Mouse (Mus musculus): Measurements from ENCODE around the gene Prr15l.

Prr15l gene

DNA sequence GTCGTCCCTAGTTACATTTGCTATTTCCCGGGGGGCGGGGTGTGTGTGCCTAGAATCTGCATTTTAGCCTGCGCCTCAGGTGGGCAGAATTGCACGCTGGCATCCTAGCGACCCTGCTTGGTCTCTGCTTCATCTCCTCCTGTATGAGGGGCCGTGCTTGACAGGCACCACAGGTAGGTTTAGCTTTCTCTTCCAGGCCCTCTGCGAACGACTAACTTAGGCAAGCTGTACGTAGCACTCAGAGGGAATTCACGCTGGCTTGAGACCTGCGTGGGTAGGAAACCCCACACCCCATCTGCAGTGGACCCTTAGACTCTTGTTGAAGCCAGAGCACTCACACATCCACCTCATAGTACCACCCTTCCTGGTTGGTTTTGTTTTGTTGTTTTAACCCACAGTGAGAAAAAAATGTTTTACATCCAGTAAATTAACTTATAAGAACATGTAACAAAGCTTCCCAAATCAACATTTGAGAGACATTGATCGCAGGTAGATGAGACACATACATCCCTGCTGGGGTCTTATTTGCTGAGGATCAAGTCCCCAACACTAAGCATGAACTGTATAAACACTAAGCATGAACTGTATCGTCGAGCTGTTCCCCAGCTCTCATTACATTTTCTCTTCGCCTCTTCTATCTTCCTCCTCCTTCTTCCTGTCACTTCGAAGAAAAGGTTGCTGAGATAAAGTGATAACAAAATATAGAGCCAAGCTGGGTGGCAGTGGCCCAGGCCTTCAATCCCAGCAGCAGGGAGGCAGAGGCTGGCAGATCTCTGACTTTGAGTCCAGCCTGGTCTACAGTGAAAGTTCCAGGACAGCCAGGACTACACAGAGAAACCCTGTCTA, 50.7 kb downstream of the Prr15l start:
- DNase-seq, result no peak

DNA sequence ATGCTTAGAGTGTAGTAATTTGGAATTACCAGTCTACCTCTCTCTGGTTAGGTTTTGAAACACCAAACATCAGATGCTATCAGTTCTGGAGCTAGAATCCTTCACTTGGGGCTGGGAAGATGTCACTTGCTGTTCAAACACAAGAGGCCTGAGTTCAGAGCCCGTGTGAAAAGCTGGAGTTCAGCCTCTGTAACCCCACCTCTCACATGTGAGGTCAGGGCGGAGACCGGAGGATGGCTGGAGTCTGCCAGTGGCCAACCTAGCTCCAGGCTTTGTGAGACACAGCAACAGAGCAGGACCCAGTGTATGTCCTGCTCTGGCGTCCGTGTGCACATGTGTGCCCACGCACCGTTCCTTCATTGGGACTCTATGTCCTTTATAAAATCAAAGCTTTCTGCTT, 51.4 kb downstream of the Prr15l start:
- no peak for DNase-seq

DNA sequence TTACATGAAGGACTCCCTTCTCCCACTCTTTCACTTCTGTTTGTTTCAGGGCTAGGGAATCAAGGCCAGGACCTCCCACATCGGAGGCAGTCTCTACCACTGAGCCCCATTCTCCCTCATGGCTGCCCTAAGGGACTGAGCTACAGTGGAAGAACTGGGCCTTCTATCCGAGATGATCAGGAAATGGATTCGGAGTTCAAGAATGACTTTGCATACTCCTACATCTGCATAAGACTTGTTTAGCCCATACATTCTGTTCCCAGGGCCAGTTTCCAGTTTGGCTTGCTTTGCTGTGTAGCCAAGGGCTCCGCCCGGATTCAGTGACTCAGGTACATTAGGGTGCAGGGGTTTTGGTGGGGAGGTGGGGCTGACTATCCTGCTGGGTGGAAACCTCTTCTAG, 52.1 kb downstream of the Prr15l start:
- DNase-seq, result no peak

DNA sequence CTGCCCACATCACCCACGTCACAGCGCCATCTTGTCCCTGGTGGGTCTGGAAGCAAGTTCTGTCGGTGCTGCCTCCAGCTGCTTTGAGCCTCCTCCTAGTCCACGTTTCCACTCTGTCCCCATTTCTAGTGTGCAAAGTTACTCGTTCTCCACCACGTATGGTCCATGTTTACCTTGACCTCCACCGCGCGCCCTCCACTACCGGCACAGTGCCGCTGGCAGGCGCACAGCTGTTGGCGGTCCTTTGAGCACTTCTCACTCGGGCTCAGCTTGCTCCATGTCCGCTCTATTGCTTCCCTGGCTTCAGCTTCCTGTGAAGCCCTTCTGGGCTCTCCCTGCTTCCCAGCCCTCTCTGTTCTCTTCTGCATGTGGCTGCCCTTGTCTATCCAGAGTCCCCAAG, 53.6 kb downstream of the Prr15l start:
- DNase-seq, result no peak

DNA sequence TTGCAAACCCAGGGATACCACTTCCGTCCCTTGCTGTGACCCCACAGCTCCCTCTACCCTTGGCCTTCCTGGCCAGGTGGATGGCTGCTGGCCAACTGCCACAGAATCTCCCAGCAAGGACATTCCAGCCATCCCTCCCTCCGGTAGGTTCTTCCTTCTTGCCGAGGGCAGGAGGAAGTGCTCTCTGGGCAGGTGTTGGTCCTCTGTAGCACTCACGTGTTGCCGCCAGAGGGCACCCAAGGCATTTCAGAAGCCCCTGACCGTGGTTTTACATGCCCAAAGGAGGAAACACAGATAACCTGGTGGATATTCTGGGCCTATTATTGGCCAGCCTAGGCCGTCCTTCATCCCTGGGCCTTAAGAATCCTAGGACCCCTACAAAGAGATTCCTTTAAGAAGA, 54.5 kb downstream of the Prr15l start:
- peak; percentile 87 for DNase-seq

DNA sequence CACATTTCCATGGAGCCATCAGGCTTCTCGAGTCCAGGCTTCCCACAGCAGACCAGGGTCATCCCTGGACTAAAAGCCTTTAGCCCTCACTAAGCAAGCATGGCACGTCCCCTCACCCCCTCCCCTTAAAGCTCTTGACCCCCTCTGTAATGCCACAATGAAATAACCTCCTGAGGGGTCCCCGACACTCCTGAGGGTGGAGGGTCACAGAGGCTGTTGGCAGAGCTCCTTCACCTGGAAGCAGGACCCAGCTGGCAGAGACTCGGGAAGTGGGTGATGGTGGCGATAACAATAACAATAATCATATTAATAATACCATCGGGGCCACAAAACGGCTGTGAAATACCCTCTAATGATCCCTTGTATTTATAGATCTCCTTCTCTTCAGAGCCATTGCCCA, 55.0 kb downstream of the Prr15l start, which contains the start of gene Sp2:
Sp2 (minus strand) TSS at position 101 of the 400 bp plus-strand sequence.
- DNase-seq, result no peak

DNA sequence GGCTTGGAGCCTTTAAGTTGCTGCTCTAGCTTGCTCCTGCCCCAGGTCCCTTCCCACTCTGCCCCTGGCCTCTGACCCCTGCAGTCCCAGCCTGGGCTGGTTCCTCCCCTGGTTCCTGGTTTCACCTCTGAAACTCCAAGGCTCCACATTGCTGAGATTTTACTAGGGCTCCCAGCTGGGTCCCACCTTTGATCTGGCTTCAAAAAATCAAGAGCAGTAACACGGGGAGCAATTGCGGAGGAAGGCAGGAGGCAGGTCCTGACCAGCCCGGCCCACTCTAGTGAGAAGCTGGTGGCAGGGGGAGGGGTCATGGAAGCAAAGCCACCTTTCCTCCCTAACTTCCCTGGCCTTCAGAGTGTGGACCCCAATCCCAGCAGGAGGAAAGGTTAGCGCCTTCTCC, 57.0 kb downstream of the Prr15l start:
- no peak for DNase-seq

DNA sequence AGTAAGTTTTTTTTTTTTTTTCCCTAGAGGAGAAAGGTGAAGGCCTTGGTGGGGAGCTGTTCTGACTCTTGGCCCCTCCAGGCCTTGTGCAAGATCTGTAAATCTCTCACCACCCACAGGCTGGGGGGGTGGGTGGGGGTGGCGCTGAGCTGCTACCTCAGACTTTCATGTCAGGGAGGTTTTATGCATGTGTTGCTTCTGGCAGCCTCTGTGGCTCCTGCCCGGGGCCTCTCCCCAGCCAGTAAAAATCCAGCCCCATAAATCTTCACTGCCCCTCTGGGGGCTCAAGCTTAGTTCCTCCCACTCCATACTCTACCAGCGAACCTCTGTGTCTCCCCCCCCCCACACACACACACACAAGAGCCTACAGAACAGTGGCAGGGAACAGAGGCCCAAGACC, 58.6 kb downstream of the Prr15l start:
- DNase-seq, result no peak
